Mouse (Mus musculus) stomach, postnatal 0 days (tissue): ENCODE results near the gene Spink4. TPM values are rescaled to one million over a fixed set of nuclear protein-coding genes. Genes with fewer than 3 reads are reported as not detected.

Source experiments
- ATAC-seq: fragments of 200-750 bp; cut with Nextera tagmentation; 2 replicates; pipeline ENCODE4 v1.8.0; 2017; ENCODE audit not compliant: low FRiP score, low TSS enrichment
- DNase-seq: peaks from one replicate; pipeline ENCODE4 v3.0.0-alpha.2; 2016; ENCODE audit warnings: low spot score
- H3K27ac ChIP-seq: fragments of 300-500 bp; sonication (generic); replicated peaks from 2 replicates; pipeline ENCODE4 v1.5.1; 2014; ENCODE audit warnings: mild to moderate bottlenecking, control low read depth
- H3K27me3 ChIP-seq: fragments of 300-500 bp; sonication (generic); 2 replicates; pipeline ENCODE4 v1.6.1; 2014; ENCODE audit warnings: low read length; ENCODE audit not compliant: control insufficient read depth, insufficient read depth
- H3K36me3 ChIP-seq: fragments of 300-500 bp; sonication (generic); 2 replicates; pipeline ENCODE4 v1.6.1; 2014; ENCODE audit warnings: low read length, mixed read lengths; ENCODE audit not compliant: control insufficient read depth, insufficient read depth
- H3K4me1 ChIP-seq: fragments of 300-500 bp; sonication (generic); replicated peaks from 2 replicates; pipeline ENCODE4 v1.6.1; 2014; ENCODE audit warnings: antibody characterized with exemption; ENCODE audit not compliant: control insufficient read depth, insufficient read depth
- H3K4me2 ChIP-seq: fragments of 300-500 bp; sonication (generic); replicated peaks from 2 replicates; pipeline ENCODE4 v1.6.1; 2014; ENCODE audit warnings: low read depth, mild to moderate bottlenecking, control low read depth, moderate library complexity
- H3K4me3 ChIP-seq: fragments of 300-500 bp; sonication (generic); 2 replicates; pipeline ENCODE4 v1.5.1; 2014; ENCODE audit warnings: low read depth, low read length, control low read depth
- H3K9ac ChIP-seq: fragments of 300-500 bp; sonication (generic); 2 replicates; pipeline ENCODE4 v1.6.1; 2014; ENCODE audit warnings: mild to moderate bottlenecking, low read length, control low read depth, mixed read lengths
- H3K9me3 ChIP-seq: fragments of 300-500 bp; sonication (generic); 2 replicates; pipeline ENCODE4 v1.6.1; 2016; ENCODE audit warnings: low read length; ENCODE audit not compliant: control insufficient read depth
- CTCF ChIP-seq: IDR thresholded peaks from 2 replicates; pipeline ENCODE4 v1.5.1; 2016; ENCODE audit warnings: antibody characterized with exemption, low read depth, mild to moderate bottlenecking, moderate library complexity
- EP300 ChIP-seq: optimal IDR thresholded peaks from 2 replicates; pipeline ENCODE3; 2016; ENCODE audit warnings: antibody characterized with exemption
- WGBS: fragments of 180-500 bp; shearing (Covaris S2); extraction: QIAGEN DNeasy Blood & Tissue Kit; methylation state at CpG from one replicate; pipeline ENCODE4 v1.1.7; 2014; 5-methylcytosine and 5-hydroxymethylcytosine counted together
- polyA plus RNA-seq: library from polyadenylated mRNA; unstranded; fragments of >200 nt; fragmentation: Nextera tagmentation; extraction: Ambion mirVana; gene quantifications from 2 replicates; pipeline ENCODE4 v1.2.1, GENCODE M21; 2015

The Spink4 gene
- polyA plus RNA-seq, 1 experiment from 2014 or later = 86.9 TPM

DNA sequence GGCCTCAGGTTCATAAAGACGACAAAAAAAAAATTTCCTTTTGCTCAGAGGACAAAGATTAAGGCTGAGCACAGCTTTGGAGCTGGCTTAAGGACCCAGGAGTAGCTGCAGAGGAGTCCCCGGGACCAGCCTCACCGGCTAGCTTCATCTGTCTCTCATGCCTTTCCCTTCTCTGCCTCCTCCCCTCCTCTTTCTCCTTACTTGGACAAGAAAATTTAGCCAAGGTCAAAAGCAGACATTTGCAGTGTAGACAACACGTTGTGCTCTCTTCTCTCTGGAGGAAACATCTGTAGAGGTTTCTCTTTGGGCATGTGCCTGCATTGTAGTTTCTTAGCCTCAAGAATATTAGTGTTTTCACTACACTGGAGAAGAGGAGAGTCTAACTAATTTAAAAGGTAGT lies 34.0 kb upstream of the Spink4 start:
- DNase-seq = no peak
- TF ChIP-seq CTCF (no peak), EP300 (no peak)
- no peaks in the 10 kb centered on the region for H3K27me3 ChIP-seq
- no peak overlapping the region for H3K4me3 ChIP-seq
- H3K9ac ChIP-seq = no peak overlapping the region
- H3K4me2 ChIP-seq = no peak overlapping the region
- H3K27ac ChIP-seq = no peak overlapping the region
- H3K4me1 ChIP-seq = peaks cover 6% of the 10 kb centered on the region; the same call in 1 of the 2 replicates
- H3K9me3 ChIP-seq = no peaks in the 10 kb centered on the region
- ATAC-seq = no peak
- no peaks in the 10 kb centered on the region for H3K36me3 ChIP-seq
- WGBS = 60% methylated on average over 4 of the region's 4 CpGs

DNA sequence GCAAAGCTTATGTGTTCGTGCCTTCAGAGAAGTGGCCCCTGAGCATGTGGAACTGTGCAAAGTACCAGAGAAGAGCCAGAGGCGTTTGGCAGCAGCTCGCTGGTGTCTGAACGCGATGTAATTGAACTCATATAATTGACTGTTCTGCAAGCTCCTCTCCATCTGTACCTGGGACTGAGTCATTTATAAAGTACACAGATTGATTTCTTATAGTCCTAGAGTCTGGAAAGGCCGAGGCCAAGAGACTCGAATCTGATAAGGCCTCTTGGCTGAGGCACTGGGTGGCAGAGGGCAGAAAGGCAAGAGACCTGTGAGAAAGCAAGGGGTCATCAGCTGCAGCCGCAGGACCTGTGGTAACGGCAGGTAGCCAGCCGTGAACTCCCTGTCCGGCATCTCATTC lies 31.0 kb upstream of the Spink4 start:
- Histone ChIP-seq H3K9ac (no peak overlapping the region), H3K4me3 (no peak overlapping the region), H3K36me3 (no peaks in the 10 kb centered on the region), H3K27me3 (no peaks in the 10 kb centered on the region), H3K9me3 (no peaks in the 10 kb centered on the region), H3K4me2 (no peak overlapping the region), H3K4me1 (peaks cover 6% of the 10 kb centered on the region; the same call in 1 of the 2 replicates), H3K27ac (0 out of 2 replicates have a peak overlapping the region, but pooled peaks have one; percentile 35)
- no peak for TF ChIP-seq CTCF
- TF ChIP-seq EP300 = no peak
- peak; percentile 55; the same call in 1 of the 2 replicates for ATAC-seq
- no peak for DNase-seq
- WGBS = 66% methylated on average over 11 of the region's 11 CpGs

DNA sequence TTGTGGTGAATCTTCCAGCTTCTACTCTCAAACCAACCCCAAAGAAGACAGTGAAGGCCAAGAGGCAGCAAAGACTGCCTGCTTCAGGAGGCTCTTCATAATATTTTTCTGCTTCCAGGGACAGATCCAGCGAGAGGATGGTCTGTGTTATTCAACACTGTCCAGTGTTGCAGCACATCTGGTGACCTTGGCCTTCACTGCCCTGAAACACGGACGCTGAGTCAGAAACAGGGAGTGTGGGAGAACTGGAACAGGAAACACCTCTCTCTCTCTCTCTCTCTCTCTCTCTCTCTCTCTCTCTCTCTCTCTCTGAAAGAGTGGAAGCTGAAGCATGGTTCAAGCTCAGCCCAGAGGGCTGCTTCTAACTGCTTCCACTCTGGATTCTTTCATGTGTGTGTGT lies 30.6 kb upstream of the Spink4 start:
- Histone ChIP-seq H3K4me2 (no peak overlapping the region), H3K9me3 (no peaks in the 10 kb centered on the region), H3K27ac (peak overlapping the region; percentile 35; the same call in 1 of the 2 replicates), H3K36me3 (no peaks in the 10 kb centered on the region), H3K4me3 (no peak overlapping the region), H3K27me3 (no peaks in the 10 kb centered on the region), H3K9ac (no peak overlapping the region), H3K4me1 (peaks cover 3% of the 10 kb centered on the region; the same call in 1 of the 2 replicates)
- DNase-seq (peak; percentile 46), ATAC-seq (peak; percentile 51)
- WGBS = 18% methylated on average over 3 of the region's 3 CpGs
- TF ChIP-seq EP300 (no peak), CTCF (no peak)

DNA sequence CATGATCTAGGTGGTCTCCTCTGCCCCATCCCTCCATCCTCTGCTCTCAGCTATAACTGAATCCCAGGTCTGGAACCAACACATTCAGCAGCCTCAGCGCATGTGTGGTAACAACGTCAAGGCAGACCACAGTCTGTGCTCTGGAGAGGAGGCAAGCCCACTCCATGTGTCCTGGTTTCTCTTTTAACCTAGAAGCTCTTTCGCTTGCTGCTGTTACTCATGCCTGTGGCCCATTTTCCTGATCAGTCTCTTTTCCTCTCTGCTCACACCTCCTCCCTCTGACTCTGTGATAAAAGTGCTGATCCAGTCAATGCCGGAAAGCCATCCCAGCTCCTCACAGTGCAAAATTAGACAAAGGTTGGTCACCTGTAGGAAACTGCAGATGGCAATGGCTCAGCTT lies 29.9 kb upstream of the Spink4 start:
- H3K4me1 ChIP-seq = no peaks in the 10 kb centered on the region; the same call in 1 of the 2 replicates
- WGBS = 81% methylated on average over 4 of the region's 4 CpGs
- DNase-seq = no peak
- H3K27me3 ChIP-seq = no peaks in the 10 kb centered on the region
- ATAC-seq = no peak
- H3K27ac ChIP-seq = 0 out of 2 replicates have a peak overlapping the region, but pooled peaks have one; percentile 13
- no peaks in the 10 kb centered on the region for H3K9me3 ChIP-seq
- TF ChIP-seq EP300 (no peak), CTCF (no peak)
- H3K4me2 ChIP-seq = no peak overlapping the region
- no peaks in the 10 kb centered on the region for H3K36me3 ChIP-seq
- no peak overlapping the region for H3K4me3 ChIP-seq
- H3K9ac ChIP-seq = no peak overlapping the region

- H3K4me3 ChIP-seq = no peak overlapping the region
- no peak overlapping the region for H3K4me2 ChIP-seq
- no peak overlapping the region for H3K27ac ChIP-seq
- H3K27me3 ChIP-seq = no peaks in the 10 kb centered on the region
- no peak for ATAC-seq
- no peaks in the 10 kb centered on the region for H3K36me3 ChIP-seq
- H3K4me1 ChIP-seq = no peaks in the 10 kb centered on the region
- no peaks in the 10 kb centered on the region for H3K9me3 ChIP-seq
- WGBS = 62% methylated on average over 5 of the region's 5 CpGs
- DNase-seq = no peak
- no peak overlapping the region for H3K9ac ChIP-seq
- TF ChIP-seq EP300 (no peak), CTCF (no peak)
These were observed 28.6 kb upstream of the Spink4 start for GRCm38 (mm10) chr4:40891206-40891605.

DNA sequence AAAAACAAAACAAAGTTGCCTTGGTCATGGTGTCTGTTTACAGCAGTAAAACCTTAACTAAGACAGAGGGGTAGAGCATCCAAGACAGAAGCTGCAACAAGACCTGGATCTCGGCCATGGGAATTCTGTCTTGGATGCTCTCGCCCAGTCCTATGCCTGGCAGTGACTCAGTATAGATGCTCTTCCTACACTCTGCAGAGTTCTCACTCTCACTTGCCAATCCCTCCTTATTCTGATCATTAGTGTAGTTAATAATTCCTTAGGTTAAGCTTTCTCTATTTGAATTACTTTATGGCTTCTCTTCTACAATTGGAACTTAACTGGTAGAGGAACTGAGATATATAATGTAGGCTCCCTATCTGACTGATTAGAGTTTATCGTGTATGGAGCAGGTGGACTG lies 24.7 kb upstream of the Spink4 start:
- H3K27me3 ChIP-seq = no peaks in the 10 kb centered on the region
- TF ChIP-seq EP300 = no peak
- no peak for TF ChIP-seq CTCF
- no peaks in the 10 kb centered on the region for H3K36me3 ChIP-seq
- H3K9ac ChIP-seq = no peak overlapping the region
- H3K4me2 ChIP-seq = no peak overlapping the region
- no peak for ATAC-seq
- H3K4me3 ChIP-seq = no peak overlapping the region
- DNase-seq = no peak
- 77% methylated on average over 3 of the region's 3 CpGs for WGBS
- H3K27ac ChIP-seq = no peak overlapping the region
- no peaks in the 10 kb centered on the region for H3K4me1 ChIP-seq
- H3K9me3 ChIP-seq = no peaks in the 10 kb centered on the region
